Mouse (Mus musculus): ENCODE results near the gene Phldb2. TPM values are rescaled to one million over a fixed set of nuclear protein-coding genes. Genes with fewer than 3 reads are reported as not detected.

The Phldb2 gene
- polyA plus RNA-seq, 1 experiment from 2014 or later = 46.2 TPM

- peaks cover 12% of the 10 kb centered on the region for H3K4me1 ChIP-seq
- DNase-seq (ENCODE audit: low spot score) = no peak
- no peak overlapping the region for H3K27ac ChIP-seq (replicated peaks)
- H3K36me3 ChIP-seq (replicated peaks) = no peaks in the 10 kb centered on the region
- H3K4me3 ChIP-seq = no peak overlapping the region
- 66% methylated on average over 8 of the region's 8 CpGs for WGBS
- no peaks in the 10 kb centered on the region for H3K27me3 ChIP-seq (replicated peaks; ENCODE audit: low read depth, poor library complexity, severe bottlenecking)
- 0 out of 2 replicates have a peak, but pooled peaks cover 4% of the 10 kb centered on the region for H3K9me3 ChIP-seq
Observed at GRCm38 (mm10) chr16:45942169-45942891, 11.1 kb downstream of the Phldb2 start.

DNA sequence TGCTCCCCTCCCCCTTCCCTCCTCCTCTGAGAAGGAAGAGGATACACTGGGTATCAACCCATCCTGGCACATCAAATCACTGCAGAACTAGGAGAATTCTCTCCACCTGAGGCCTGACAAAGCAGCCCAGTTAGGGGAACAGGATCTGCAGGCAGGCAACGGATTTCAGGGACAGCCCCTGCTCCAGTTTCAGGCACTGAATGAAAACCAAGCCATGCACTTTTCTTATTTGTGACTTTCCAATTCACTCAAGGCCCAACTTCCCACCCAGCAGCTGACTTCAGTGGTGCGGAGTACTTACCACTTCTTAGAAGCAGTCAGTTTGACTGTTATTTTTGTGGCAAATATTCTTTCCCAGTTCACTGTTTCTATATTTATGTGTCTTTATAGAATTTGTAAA is 12.7 kb downstream of the Phldb2 start:
- 69% methylated on average over 2 of the region's 2 CpGs for WGBS
- H3K4me1 ChIP-seq = peaks cover 25% of the 10 kb centered on the region
- DNase-seq (ENCODE audit: low spot score) = no peak
- H3K27ac ChIP-seq (replicated peaks) = no peak overlapping the region
- H3K4me3 ChIP-seq = no peak overlapping the region
- no peaks in the 10 kb centered on the region for H3K36me3 ChIP-seq (replicated peaks)
- 0 out of 2 replicates have a peak, but pooled peaks cover 4% of the 10 kb centered on the region for H3K9me3 ChIP-seq
- no peaks in the 10 kb centered on the region for H3K27me3 ChIP-seq (replicated peaks; ENCODE audit: low read depth, poor library complexity, severe bottlenecking)

- Histone ChIP-seq H3K4me1 (peaks cover 28% of the 10 kb centered on the region), H3K4me3 (no peak overlapping the region), H3K36me3 (replicated peaks) (no peaks in the 10 kb centered on the region), H3K9me3 (0 out of 2 replicates have a peak, but pooled peaks cover 4% of the 10 kb centered on the region), H3K27me3 (replicated peaks; ENCODE audit: low read depth, poor library complexity, severe bottlenecking) (no peaks in the 10 kb centered on the region), H3K27ac (replicated peaks) (no peak overlapping the region)
- WGBS = 95% methylated on average over 3 of the region's 3 CpGs
- DNase-seq (ENCODE audit: low spot score) = no peak
Observed at GRCm38 (mm10) chr16:45939436-45939835, 14.0 kb downstream of the Phldb2 start.

DNA sequence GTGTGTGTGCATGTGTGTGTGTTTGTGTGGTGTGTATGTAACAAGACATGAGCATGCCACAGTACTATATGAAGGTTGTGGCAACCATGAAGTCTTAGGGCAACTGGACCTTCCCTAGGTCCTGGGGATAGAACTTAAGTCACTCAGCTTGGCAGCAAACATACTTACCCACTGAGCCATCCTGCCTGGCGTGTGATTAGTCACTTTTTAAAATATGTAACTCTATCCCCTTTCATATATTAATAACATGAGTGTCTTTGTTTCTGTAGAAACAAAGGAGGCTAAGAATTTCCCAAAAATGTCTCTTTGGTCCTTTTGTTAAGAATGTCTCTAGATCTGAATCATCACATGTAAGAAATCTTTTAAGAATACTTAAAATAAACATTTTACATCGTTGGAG is 16.0 kb downstream of the Phldb2 start:
- 79% methylated on average over 2 of the region's 2 CpGs for WGBS

GRCm38 (mm10) chr16:45936521-45936920 is 16.9 kb downstream of the Phldb2 start:
- WGBS = 71% methylated on average over 2 of the region's 2 CpGs
- H3K27ac ChIP-seq (replicated peaks) = 0 out of 2 replicates have a peak overlapping the region, but pooled peaks have one; percentile 71

More for the DNA sequence above, 16.0 kb downstream of the Phldb2 start:
- Histone ChIP-seq H3K4me1 (peaks cover 34% of the 10 kb centered on the region), H3K9me3 (0 out of 2 replicates have a peak, but pooled peaks cover 4% of the 10 kb centered on the region), H3K4me3 (no peak overlapping the region), H3K36me3 (replicated peaks) (no peaks in the 10 kb centered on the region), H3K27me3 (replicated peaks; ENCODE audit: low read depth, poor library complexity, severe bottlenecking) (no peaks in the 10 kb centered on the region), H3K27ac (replicated peaks) (no peak overlapping the region)
- no peak for DNase-seq (ENCODE audit: low spot score)

DNA sequence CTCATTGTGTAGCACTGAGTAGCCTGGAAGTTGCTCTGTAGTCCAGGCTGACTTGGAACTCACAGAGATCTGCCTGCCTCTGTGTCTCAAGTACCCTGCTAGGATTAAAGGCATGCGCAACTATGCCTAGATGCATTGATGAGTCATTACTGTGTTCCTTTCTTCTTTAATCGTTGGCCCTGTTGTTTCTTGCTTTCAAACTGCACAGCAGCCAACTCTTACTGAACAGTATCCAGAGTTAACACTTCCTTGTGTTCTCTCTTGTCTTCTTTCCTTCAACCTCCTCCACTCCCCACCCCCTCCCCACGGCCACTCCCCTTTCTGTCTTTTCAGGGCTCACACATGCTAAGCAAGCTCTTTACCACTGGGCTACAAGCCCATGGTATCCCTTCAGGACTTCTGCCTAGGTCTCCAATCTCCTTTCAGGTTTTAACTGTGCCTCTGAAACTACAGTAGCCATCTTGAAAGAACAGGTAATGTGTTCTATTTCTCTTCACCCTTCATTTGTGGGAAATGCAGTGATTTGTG is 17.4 kb downstream of the Phldb2 start:
- DNase-seq (ENCODE audit: low spot score) = no peak
- 0 out of 2 replicates have a peak, but pooled peaks cover 4% of the 10 kb centered on the region for H3K9me3 ChIP-seq
- H3K4me3 ChIP-seq = no peak overlapping the region
- peaks cover 29% of the 10 kb centered on the region for H3K4me1 ChIP-seq
- H3K27me3 ChIP-seq (replicated peaks; ENCODE audit: low read depth, poor library complexity, severe bottlenecking) = no peaks in the 10 kb centered on the region
- no peaks in the 10 kb centered on the region for H3K36me3 ChIP-seq (replicated peaks)
- 77% methylated on average over 3 of the region's 3 CpGs for WGBS
- peak overlapping the region; percentile 71 for H3K27ac ChIP-seq (replicated peaks)

More at GRCm38 (mm10) chr16:45936521-45936920, 16.9 kb downstream of the Phldb2 start:
- Histone ChIP-seq H3K9me3 (0 out of 2 replicates have a peak, but pooled peaks cover 4% of the 10 kb centered on the region), H3K4me3 (no peak overlapping the region), H3K27me3 (replicated peaks; ENCODE audit: low read depth, poor library complexity, severe bottlenecking) (no peaks in the 10 kb centered on the region), H3K36me3 (replicated peaks) (no peaks in the 10 kb centered on the region), H3K4me1 (peaks cover 29% of the 10 kb centered on the region)
- no peak for DNase-seq (ENCODE audit: low spot score)

GRCm38 (mm10) chr16:45934721-45935407 is 18.5 kb downstream of the Phldb2 start:
- Histone ChIP-seq H3K27me3 (replicated peaks; ENCODE audit: low read depth, poor library complexity, severe bottlenecking) (no peaks in the 10 kb centered on the region), H3K27ac (replicated peaks) (peak overlapping the region; percentile 78), H3K36me3 (replicated peaks) (no peaks in the 10 kb centered on the region), H3K4me1 (peaks cover 32% of the 10 kb centered on the region), H3K4me3 (no peak overlapping the region), H3K9me3 (0 out of 2 replicates have a peak, but pooled peaks cover 4% of the 10 kb centered on the region)
- peak; percentile 57 for DNase-seq (ENCODE audit: low spot score)
- WGBS = 40% methylated on average over 2 of the region's 2 CpGs

GRCm38 (mm10) chr16:45930308-45930707 is 23.1 kb downstream of the Phldb2 start:
- 90% methylated on average over 3 of the region's 3 CpGs for WGBS
- H3K4me1 ChIP-seq = peaks cover 26% of the 10 kb centered on the region

GRCm38 (mm10) chr16:45928090-45928489 is 25.3 kb downstream of the Phldb2 start:
- Histone ChIP-seq H3K27me3 (replicated peaks; ENCODE audit: low read depth, poor library complexity, severe bottlenecking) (no peaks in the 10 kb centered on the region), H3K9me3 (no peaks in the 10 kb centered on the region), H3K4me1 (peaks cover 22% of the 10 kb centered on the region), H3K4me3 (no peak overlapping the region), H3K36me3 (replicated peaks) (no peaks in the 10 kb centered on the region), H3K27ac (replicated peaks) (no peak overlapping the region)
- WGBS = 81% methylated on average over 4 of the region's 4 CpGs
- no peak for DNase-seq (ENCODE audit: low spot score)

More at GRCm38 (mm10) chr16:45930308-45930707, 23.1 kb downstream of the Phldb2 start:
- no peaks in the 10 kb centered on the region for H3K36me3 ChIP-seq (replicated peaks)
- no peak overlapping the region for H3K4me3 ChIP-seq
- H3K27me3 ChIP-seq (replicated peaks; ENCODE audit: low read depth, poor library complexity, severe bottlenecking) = no peaks in the 10 kb centered on the region
- DNase-seq (ENCODE audit: low spot score) = no peak
- no peak overlapping the region; the same call in 1 of the 2 replicates for H3K27ac ChIP-seq (replicated peaks)
- H3K9me3 ChIP-seq = no peaks in the 10 kb centered on the region

DNA sequence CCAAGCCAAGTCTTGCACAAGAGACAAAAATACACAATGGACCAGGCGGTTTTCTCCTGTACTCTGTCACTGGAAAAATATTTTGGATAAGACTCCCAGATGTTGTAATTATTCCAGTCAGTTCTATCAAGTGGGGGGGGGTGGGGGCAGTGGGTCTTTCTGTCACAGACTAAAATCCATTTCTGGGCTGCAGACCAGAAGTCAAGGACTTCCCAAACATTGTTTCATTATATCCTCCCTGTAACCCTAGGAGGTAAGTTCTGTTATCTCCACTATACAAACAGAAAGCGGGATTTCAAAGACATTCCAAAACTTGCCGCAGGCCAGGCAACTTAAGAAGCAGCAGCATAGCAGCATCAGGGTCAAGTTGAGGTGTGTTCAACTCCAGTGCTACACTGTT is 25.8 kb downstream of the Phldb2 start:
- WGBS = 51% methylated on average over 3 of the region's 3 CpGs
- H3K9me3 ChIP-seq = no peaks in the 10 kb centered on the region
- H3K27me3 ChIP-seq (replicated peaks; ENCODE audit: low read depth, poor library complexity, severe bottlenecking) = no peaks in the 10 kb centered on the region
- no peak overlapping the region for H3K27ac ChIP-seq (replicated peaks)
- no peaks in the 10 kb centered on the region for H3K36me3 ChIP-seq (replicated peaks)
- H3K4me1 ChIP-seq = peaks cover 22% of the 10 kb centered on the region
- H3K4me3 ChIP-seq = no peak overlapping the region
- no peak for DNase-seq (ENCODE audit: low spot score)

DNA sequence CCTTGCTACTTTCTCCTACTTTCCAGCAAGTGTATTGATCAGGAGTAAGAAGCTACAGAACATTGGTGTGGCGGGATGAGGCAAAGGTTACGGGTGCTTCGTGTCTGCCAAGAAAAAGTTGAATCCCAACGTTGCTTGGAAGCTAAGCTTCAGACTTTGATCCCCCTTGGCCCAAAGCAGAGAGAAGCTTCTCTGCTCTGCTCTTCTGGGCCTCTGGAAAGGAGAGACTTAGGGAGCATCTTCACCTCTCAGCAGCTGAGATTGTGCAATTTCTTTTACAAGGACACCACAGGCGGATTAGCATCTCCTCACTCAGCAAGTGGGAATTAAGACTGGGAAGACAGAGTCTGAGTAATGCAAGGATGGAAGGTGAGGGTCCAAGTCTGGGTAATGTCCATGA is 26.5 kb downstream of the Phldb2 start:
- Histone ChIP-seq H3K4me1 (peaks cover 24% of the 10 kb centered on the region), H3K27me3 (replicated peaks; ENCODE audit: low read depth, poor library complexity, severe bottlenecking) (no peaks in the 10 kb centered on the region), H3K36me3 (replicated peaks) (no peaks in the 10 kb centered on the region), H3K27ac (replicated peaks) (no peak overlapping the region), H3K4me3 (no peak overlapping the region), H3K9me3 (no peaks in the 10 kb centered on the region)
- WGBS = 88% methylated on average over 5 of the region's 5 CpGs
- DNase-seq (ENCODE audit: low spot score) = no peak

DNA sequence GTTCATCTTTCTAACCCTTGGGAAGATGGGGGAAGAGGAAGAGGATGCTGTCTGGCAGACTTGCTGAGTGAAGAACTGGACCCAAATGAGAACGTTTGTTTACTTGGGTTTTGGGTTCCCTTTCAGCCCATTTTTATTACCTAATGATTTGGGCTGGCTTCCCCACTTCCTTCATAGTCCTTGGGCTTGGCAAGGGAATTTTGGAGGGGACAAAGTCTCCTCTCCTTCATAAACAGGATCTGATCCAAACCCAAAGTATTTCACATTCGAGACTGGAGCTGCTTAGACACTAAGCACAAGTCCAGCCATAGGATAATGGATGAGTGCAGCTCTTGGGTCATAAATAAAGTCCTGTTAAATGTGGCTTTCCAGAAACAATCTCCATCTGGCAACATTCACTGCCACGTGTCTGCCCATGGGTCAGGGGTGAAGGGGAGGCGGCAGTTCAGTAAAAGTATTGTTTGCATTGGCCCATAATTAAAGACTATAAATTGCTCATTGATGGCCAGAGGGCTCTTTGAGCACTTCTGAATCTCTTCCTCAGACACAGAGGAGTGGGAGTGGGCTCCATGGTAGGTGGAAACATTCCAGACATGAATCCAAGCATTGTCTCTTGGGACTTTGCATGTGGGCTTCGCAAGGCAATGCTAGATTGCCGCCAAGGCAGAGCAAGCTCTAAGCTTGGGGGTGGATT is 29.5 kb downstream of the Phldb2 start:
- H3K4me1 ChIP-seq = peaks cover 29% of the 10 kb centered on the region
- H3K4me3 ChIP-seq = no peak overlapping the region
- DNase-seq (ENCODE audit: low spot score) = peak; percentile 39
- 0 out of 2 replicates have a peak overlapping the region, but pooled peaks have one; percentile 49 for H3K27ac ChIP-seq (replicated peaks)
- WGBS = 51% methylated on average over 6 of the region's 6 CpGs
- no peaks in the 10 kb centered on the region for H3K36me3 ChIP-seq (replicated peaks)
- no peaks in the 10 kb centered on the region for H3K27me3 ChIP-seq (replicated peaks; ENCODE audit: low read depth, poor library complexity, severe bottlenecking)
- no peaks in the 10 kb centered on the region for H3K9me3 ChIP-seq

Data from embryonic facial prominence, embryonic 10.5 days (tissue).